Mouse (Mus musculus): ENCODE data around the gene Phf24. TPM values are rescaled to one million over a fixed set of nuclear protein-coding genes. Genes with fewer than 3 reads are reported as not detected.

Phf24 gene
- total RNA-seq, 2 experiments from 2014 or later = 0.26 to 0.66 TPM

GRCm38 (mm10) chr4:42913391-42913790 is 3.1 kb upstream of the Phf24 start:
- no peak for DNase-seq (ENCODE audit: low spot score)

GRCm38 (mm10) chr4:42915311-42915710 is 1.1 kb upstream of the Phf24 start:
- no peak for DNase-seq (ENCODE audit: low spot score)

- no peak for DNase-seq (ENCODE audit: low spot score)
Measured at GRCm38 (mm10) chr4:42915966-42916365, 494 bp upstream of the Phf24 start.

GRCm38 (mm10) chr4:42917402-42917774 is 928 bp downstream of the Phf24 start:
- no peak for DNase-seq (ENCODE audit: low spot score)

- no peak for DNase-seq (ENCODE audit: low spot score)
Measured at GRCm38 (mm10) chr4:42920726-42921125, 4.3 kb downstream of the Phf24 start.

GRCm38 (mm10) chr4:42921536-42921935 is 5.1 kb downstream of the Phf24 start:
- DNase-seq (ENCODE audit: low spot score) = no peak

GRCm38 (mm10) chr4:42922056-42922455 is 5.6 kb downstream of the Phf24 start:
- DNase-seq (ENCODE audit: low spot score) = no peak

- DNase-seq (ENCODE audit: low spot score) = no peak
Measured at GRCm38 (mm10) chr4:42922461-42922860, 6.0 kb downstream of the Phf24 start.

GRCm38 (mm10) chr4:42924095-42924710 is 7.7 kb downstream of the Phf24 start:
- DNase-seq (ENCODE audit: low spot score) = no peak

- DNase-seq (ENCODE audit: low spot score) = no peak
Measured at GRCm38 (mm10) chr4:42928209-42928608, 11.7 kb downstream of the Phf24 start.

GRCm38 (mm10) chr4:42928952-42929351 is 12.5 kb downstream of the Phf24 start:
- no peak for DNase-seq (ENCODE audit: low spot score)

GRCm38 (mm10) chr4:42932229-42932969 is 15.9 kb downstream of the Phf24 start:
- DNase-seq (ENCODE audit: low spot score) = no peak

- DNase-seq (ENCODE audit: low spot score) = peak; percentile 43
Measured at GRCm38 (mm10) chr4:42933630-42934029, 17.2 kb downstream of the Phf24 start.

- no peak for DNase-seq (ENCODE audit: low spot score)
Measured at GRCm38 (mm10) chr4:42941396-42941795, 24.9 kb downstream of the Phf24 start.

GRCm38 (mm10) chr4:42943341-42943740 is 26.9 kb downstream of the Phf24 start:
- no peak for DNase-seq (ENCODE audit: low spot score)

GRCm38 (mm10) chr4:42944185-42944584 is 27.7 kb downstream of the Phf24 start:
- DNase-seq (ENCODE audit: low spot score) = no peak

GRCm38 (mm10) chr4:42945043-42945442 is 28.6 kb downstream of the Phf24 start:
- DNase-seq (ENCODE audit: low spot score) = no peak

- no peak for DNase-seq (ENCODE audit: low spot score)
Measured at GRCm38 (mm10) chr4:42945445-42945844, 29.0 kb downstream of the Phf24 start.

- DNase-seq (ENCODE audit: low spot score) = peak; percentile 49
Measured at GRCm38 (mm10) chr4:42945952-42946351, 29.5 kb downstream of the Phf24 start.

- DNase-seq (ENCODE audit: low spot score) = no peak
Measured at GRCm38 (mm10) chr4:42946733-42947290, 30.4 kb downstream of the Phf24 start.

GRCm38 (mm10) chr4:42948527-42948926 is 32.1 kb downstream of the Phf24 start:
- DNase-seq (ENCODE audit: low spot score) = no peak

GRCm38 (mm10) chr4:42949051-42949675 is 32.7 kb downstream of the Phf24 start:
- no peak for DNase-seq (ENCODE audit: low spot score)
